Mouse (Mus musculus): ENCODE measurements around the gene Tnrc6a.

Gene Tnrc6a

DNA sequence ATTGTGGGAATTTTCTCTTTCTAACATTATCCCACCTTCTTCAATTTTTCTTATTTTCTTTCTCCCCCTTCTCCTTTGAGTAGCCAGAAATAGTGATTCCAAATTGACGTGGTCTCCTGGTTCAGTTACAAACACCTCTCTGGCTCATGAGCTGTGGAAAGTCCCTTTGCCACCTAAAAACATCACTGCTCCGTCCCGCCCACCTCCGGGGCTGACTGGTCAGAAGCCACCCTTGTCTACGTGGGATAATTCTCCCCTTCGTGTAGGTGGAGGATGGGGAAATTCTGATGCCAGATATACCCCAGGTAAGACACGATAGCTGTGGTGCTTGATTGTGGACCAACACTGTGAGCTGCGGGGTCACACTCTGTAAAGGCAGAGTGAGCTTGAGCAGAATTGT is 66.1 kb downstream of the Tnrc6a start:
- no peak for DNase-seq (ENCODE audit: low spot score in 2 of 2)

DNA sequence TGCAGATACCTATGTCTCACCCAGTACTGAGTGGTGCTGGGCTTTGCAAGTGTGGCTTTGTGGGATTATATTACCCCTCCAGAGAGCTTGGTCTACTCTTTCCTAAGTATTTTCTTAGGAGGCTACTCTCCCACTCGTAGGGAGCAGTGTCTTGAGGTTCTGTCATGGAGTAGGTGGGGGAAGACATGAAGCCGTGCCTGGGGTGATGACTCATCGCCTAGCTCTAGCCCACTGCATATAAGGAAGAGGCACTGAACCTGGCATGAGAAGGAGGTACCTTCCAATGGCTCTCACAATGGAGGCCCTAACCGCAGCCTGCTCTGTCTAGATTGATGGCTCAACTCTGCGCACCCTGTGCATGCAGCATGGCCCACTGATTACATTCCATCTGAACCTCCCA is 68.0 kb downstream of the Tnrc6a start:
- no peak for DNase-seq (ENCODE audit: low spot score in 2 of 2)

GRCm38 (mm10) chr7:123193201-123193600 is 69.5 kb downstream of the Tnrc6a start:
- DNase-seq (ENCODE audit: low spot score in 2 of 2): no peak

GRCm38 (mm10) chr7:123194696-123195095 is 71.0 kb downstream of the Tnrc6a start:
- DNase-seq (ENCODE audit: low spot score in 2 of 2): no peak

DNA sequence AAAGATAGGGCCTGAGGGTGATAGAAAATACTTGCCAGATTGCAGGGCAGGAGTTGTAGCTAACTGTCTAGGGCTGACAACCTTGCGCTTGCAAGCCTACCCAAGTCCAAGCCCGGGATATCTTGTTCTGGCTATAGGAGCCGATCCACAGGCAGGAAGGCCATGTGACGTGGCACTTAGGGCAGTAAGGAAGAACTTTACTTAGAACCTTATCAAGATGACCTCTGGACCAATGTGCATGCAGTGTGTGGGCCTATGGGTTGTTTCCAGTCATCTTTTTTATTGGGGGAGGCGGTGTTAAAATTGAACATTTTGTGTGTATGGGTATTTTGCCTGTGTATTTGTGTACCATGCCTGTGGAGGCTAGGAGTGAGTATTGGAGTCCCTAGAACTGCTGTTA is 72.7 kb downstream of the Tnrc6a start:
- no peak for DNase-seq (ENCODE audit: low spot score in 2 of 2)

DNA sequence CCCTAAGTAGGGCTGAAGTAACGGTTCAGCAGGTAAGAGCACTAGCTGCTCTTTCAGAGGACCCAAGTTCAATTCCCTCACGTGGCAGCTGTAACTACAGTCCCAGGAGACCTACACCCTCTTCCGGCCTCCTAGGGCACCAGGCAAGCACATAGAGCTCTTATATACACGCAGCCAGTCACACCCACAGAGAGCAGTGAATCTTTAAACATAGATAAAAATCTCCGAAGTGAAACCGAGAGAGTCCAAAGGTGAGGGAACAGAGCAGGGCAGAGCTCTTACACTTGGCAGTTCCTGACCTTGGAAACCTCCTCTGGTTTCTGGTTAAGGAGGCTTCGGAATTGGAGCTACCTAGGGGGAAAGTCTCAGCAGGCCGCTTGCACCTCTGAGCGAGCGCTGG is 75.0 kb downstream of the Tnrc6a start:
- DNase-seq (ENCODE audit: low spot score in 2 of 2): no peak

GRCm38 (mm10) chr7:123199151-123199550 is 75.5 kb downstream of the Tnrc6a start:
- DNase-seq (ENCODE audit: low spot score in 2 of 2): no peak

DNA sequence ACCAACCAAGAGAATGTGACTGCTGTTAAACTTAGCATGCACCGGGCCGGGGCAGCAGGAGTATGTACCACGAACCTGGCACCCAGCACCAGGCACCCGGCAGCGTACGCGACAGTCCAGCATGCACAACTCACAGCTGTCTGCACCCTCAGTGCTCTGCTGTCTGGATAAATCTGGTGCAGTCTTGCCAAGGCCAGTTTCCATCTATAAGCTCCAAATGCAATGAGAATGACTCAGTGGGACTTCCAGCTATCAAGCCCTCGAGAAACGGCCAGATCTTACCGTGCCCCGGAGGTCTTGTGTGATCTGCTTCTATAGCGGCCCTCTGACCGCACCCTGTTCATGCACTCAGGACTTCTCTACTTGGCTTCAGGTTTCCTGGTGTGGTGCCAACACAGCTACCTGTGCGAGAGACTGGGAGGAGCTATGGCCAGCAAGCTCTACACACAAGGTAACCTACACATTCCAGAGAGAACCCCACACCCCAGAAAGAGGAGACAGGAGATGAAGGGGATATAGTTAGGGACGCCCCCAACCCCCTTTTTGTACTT is 76.0 kb downstream of the Tnrc6a start:
- DNase-seq (ENCODE audit: low spot score in 2 of 2): no peak

DNA sequence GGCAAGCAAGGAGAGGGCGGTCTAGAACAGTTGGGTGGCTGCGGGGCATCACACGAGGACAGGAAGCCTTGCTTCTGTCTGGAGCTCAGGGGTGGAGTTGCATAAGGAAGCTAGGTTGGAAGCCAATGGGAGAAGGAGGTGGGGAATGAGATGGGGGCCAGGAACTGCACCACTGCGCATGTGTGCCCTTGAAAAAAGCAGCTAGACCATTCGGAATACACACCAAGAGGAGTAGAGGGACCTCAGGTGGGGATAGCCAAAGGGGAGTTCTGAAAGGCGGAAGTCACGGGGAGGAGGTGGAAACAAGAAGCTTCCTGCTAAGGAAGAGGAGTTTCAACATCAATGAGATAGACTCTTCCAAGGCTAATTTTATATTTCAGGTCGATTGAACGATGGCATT is 77.0 kb downstream of the Tnrc6a start:
- no peak for DNase-seq (ENCODE audit: low spot score in 2 of 2)

- peak; percentile 11 to 19 for DNase-seq (ENCODE audit: low spot score in 2 of 2)
These were observed 81.6 kb downstream of the Tnrc6a start for GRCm38 (mm10) chr7:123205261-123205660.

GRCm38 (mm10) chr7:123207561-123207960 is 83.9 kb downstream of the Tnrc6a start:
- no peak for DNase-seq (ENCODE audit: low spot score in 2 of 2)

DNA sequence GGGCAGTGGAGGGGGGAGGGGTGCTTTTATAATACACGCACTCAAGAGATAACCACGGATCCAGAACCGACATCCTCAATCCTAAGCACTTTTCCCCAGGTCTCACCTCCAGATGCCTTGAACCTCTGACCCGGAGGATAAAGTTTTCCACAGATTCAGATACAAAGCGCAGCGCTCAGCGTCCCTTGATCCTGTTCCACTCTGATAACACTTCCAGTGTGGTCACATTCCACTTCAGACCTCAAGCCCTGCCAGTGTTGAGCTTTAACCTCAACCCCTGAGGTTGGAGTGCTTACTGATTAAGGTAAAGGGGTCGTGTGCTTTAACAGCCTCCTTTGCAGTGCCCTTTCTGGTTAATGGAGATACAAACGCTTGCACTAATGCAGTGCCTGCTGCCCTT is 86.2 kb downstream of the Tnrc6a start:
- no peak for DNase-seq (ENCODE audit: low spot score in 2 of 2)

DNA sequence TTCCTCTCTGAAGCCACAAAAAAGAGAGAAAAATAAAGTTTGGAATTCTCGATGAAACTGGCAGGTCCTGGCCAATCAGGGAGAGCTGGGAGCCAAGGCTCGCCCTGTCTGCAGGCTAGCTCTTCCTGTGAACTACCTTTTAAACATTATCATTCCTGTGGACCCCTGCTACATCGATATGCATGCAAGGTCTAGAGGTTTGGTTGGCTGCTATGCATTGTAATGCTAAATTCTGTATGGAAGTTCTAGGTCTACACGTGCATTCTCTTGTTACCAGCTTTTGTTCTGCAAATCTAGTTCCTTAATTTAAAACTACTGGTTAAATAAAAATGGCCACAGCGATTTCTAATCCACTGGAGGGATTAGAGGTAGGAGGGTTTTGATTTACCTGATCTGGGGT is 87.8 kb downstream of the Tnrc6a start:
- no peak for DNase-seq (ENCODE audit: low spot score in 2 of 2)

DNA sequence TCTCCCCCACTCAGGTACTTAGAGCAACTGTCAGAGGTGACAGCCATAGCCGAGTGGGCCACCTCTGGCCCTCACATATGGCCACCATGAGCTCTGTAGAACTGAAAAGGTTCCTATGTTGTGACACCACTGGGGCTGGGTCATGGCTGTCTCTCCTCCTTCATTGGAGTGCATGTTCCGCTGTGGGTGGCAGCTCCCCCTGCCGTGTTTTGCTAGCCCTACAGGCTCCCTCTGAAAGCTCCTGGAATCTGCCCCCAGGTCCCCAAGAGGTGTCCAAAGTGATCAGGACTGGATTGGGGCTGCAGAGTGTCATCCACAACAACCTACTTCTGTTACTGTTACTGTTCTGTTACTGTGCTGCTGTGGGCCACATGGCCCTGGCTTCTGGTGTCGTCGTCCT is 88.6 kb downstream of the Tnrc6a start:
- DNase-seq (ENCODE audit: low spot score in 2 of 2): no peak

DNA sequence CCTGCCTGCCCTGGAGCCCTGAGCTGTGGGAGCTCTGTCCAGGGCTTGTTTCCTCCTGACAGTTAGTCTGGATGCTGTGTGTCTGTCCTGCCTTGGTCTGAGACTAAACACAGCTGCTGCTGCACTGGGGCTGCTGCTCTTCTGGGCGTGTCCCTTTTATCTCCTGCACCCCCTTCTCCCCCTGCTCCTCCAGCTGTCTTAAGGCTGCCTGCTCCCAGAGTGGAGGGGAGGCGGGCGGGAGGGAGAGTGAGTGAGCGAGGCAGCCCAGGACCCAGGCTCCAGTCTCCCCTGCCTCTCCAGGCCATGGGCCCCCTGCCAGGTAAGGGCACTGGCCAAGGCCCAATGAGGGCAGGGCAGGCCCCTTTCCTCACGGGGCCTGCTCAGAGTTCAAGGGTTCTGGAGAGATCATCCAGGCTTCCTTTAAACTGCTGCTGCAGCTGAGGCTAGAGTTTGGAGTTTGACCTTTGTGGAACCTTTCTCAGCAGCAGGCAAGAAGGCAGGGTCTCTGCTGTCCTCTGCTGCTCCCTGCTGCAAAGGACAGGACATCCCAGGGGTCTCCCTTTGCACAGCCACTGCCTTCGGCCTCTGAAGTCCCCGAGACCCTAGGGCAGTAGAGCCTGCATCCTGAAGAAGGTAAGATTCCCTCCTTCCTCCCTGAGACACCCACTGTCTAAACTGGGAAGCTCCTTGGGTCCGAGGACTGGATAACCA is 90.8 kb downstream of the Tnrc6a start, which contains the start of gene Slc5a11:
TSS of gene Slc5a11 (plus strand) at position 416 of the 711 bp plus-strand sequence.
- no peak for DNase-seq (ENCODE audit: low spot score in 2 of 2)

- DNase-seq (ENCODE audit: low spot score in 2 of 2): no peak
These were observed 91.5 kb downstream of the Tnrc6a start for GRCm38 (mm10) chr7:123215138-123215537.

GRCm38 (mm10) chr7:123217448-123218354 is 94.0 kb downstream of the Tnrc6a start:
- no peak for DNase-seq (ENCODE audit: low spot score in 2 of 2)

GRCm38 (mm10) chr7:123218620-123219019 is 94.9 kb downstream of the Tnrc6a start:
- no peak for DNase-seq (ENCODE audit: low spot score in 2 of 2)

DNA sequence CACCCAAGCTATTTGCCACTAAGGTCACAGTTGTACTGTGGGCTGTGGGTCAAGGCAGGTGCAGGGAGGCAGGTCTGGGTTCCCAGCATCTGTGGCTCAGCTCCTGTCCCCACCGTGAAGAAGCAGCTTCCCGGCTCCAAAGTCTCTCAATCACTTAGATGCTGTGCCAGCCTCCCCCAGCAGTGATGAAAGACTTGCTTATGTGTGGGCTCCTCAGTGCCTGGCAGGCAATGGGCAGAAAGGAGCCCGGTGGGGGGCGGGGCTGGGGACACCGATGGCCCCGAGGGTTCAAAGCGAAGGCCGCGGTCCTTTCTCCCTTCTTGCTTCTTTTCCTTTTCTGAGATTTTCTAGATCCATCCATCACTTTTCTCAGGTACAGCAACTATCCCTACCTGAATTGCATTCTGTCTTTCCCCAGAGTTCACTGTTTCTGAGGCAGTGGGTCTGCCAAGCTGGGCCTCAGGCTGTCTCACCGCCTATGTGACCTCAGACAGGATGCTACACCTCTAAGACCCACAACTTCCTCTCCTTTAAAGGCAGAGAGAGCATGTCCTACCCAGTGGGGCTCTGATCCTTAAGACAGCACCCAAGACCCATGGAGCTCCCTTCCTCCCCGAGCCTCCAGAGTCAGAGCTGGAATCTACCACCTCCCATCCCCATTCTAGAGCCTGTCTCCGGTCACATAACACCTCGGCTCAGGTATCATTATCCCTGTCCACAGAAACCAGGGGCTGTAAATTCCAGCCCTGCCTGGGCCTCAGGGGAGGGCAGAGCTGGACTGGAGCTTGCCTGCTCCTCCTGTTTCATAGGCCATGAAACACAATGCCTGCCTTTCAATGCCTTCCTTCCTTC is 96.3 kb downstream of the Tnrc6a start:
- DNase-seq (ENCODE audit: low spot score in 2 of 2): no peak

DNA sequence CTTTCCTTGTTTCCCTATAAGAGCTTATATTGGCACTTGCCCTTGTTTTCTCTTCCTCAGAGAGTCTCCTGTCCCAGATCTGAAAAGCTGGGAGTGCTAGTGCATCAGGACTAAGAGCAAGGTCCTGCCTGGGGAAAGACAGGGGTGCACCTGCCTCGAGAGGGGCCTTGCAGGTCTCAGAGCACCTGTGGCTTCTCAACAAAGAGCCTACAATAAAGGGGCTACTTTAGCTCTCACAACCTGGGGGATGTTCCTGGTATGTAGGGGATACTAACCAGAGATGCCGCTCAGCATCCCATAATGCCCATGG is 96.9 kb downstream of the Tnrc6a start:
- DNase-seq (ENCODE audit: low spot score in 2 of 2): no peak

- no peak for DNase-seq (ENCODE audit: low spot score in 2 of 2)
These were observed 100.4 kb downstream of the Tnrc6a start for GRCm38 (mm10) chr7:123224076-123224475.

- no peak for DNase-seq (ENCODE audit: low spot score in 2 of 2)
These were observed 101.5 kb downstream of the Tnrc6a start for GRCm38 (mm10) chr7:123225159-123225558.
